Mouse (Mus musculus): ENCODE results near the gene Tapbpl.

Gene Tapbpl

GRCm38 (mm10) chr6:125238396-125238795 is 6.7 kb upstream of the Tapbpl start:
- no peak for DNase-seq

- DNase-seq = no peak
These were observed 5.8 kb upstream of the Tapbpl start for GRCm38 (mm10) chr6:125237421-125237820.

GRCm38 (mm10) chr6:125236782-125237181 is 5.1 kb upstream of the Tapbpl start, which contains the start of gene Cd27:
Gene Cd27, minus strand, starts transcription at chr6:125237010.
- no peak for DNase-seq

GRCm38 (mm10) chr6:125236341-125236740 is 4.7 kb upstream of the Tapbpl start:
- DNase-seq = no peak

GRCm38 (mm10) chr6:125234520-125234828 is 2.8 kb upstream of the Tapbpl start:
- DNase-seq = no peak

- peak; percentile 53 for DNase-seq
These were observed 2.3 kb upstream of the Tapbpl start for GRCm38 (mm10) chr6:125233816-125234519.

GRCm38 (mm10) chr6:125232516-125232915 is 856 bp upstream of the Tapbpl start:
- no peak for DNase-seq

- DNase-seq = peak; percentile 45
These were observed 381 bp upstream of the Tapbpl start for GRCm38 (mm10) chr6:125232045-125232437.

- DNase-seq = no peak
These were observed 1.1 kb downstream of the Tapbpl start for GRCm38 (mm10) chr6:125230571-125230970.

- DNase-seq = no peak
These were observed 6.0 kb downstream of the Tapbpl start for GRCm38 (mm10) chr6:125225518-125226115.

GRCm38 (mm10) chr6:125222577-125222976 is 9.1 kb downstream of the Tapbpl start:
- DNase-seq = no peak

- peak; percentile 48 for DNase-seq
These were observed 9.5 kb downstream of the Tapbpl start for GRCm38 (mm10) chr6:125222146-125222545.

GRCm38 (mm10) chr6:125221115-125221745 is 10.4 kb downstream of the Tapbpl start:
- DNase-seq = no peak

- DNase-seq = peak; percentile 80
These were observed 12.7 kb downstream of the Tapbpl start for GRCm38 (mm10) chr6:125218963-125219362.

- DNase-seq = no peak
These were observed 13.8 kb downstream of the Tapbpl start for GRCm38 (mm10) chr6:125217899-125218298.

GRCm38 (mm10) chr6:125216898-125217297 is 14.8 kb downstream of the Tapbpl start:
- DNase-seq = no peak

GRCm38 (mm10) chr6:125215148-125215954 is 16.3 kb downstream of the Tapbpl start, which contains the start of gene Vamp1:
Gene Vamp1, plus strand, starts transcription at chr6:125215551.
- peak; percentile 98 for DNase-seq

- DNase-seq = no peak
These were observed 17.9 kb downstream of the Tapbpl start for GRCm38 (mm10) chr6:125213715-125214114.

GRCm38 (mm10) chr6:125213129-125213528 is 18.5 kb downstream of the Tapbpl start:
- DNase-seq = no peak

- DNase-seq = no peak
These were observed 19.0 kb downstream of the Tapbpl start for GRCm38 (mm10) chr6:125212621-125213020.

- DNase-seq = no peak
These were observed 21.2 kb downstream of the Tapbpl start for GRCm38 (mm10) chr6:125210436-125210835.

GRCm38 (mm10) chr6:125197166-125197565 is 34.5 kb downstream of the Tapbpl start:
- DNase-seq = no peak

- no peak for DNase-seq
These were observed 35.4 kb downstream of the Tapbpl start for GRCm38 (mm10) chr6:125196301-125196700.
